Mouse (Mus musculus): ENCODE results near the gene Zfp462.

DNA sequence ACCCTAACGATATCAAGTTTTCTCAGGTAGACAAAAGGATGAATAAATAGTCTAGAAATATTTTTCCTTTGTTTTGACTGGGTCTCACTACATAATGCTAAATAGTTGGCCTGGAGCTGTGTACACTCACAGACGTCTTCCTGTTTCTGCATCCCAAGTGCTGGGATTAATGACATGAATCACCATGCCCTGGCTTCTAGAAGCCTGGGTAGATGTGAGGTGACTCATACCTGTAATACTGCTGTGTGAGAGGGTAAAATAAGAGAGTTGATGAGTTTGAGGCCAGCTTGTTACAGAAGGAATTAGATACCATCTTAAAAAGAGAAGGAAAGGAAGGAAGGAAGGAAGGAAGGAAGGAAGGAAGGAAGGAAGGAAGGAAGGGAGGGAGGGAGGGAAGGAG is 15.2 kb upstream of the Zfp462 start:
- TF ChIP-seq CTCF (IDR thresholded peaks at IDR 0.05; ENCODE audit: extremely low read depth, insufficient read depth, insufficient read length, insufficient replicate concordance) (no peak), POLR2A (IDR thresholded peaks at IDR 0.05; ENCODE audit: low read depth, low read length) (no peak)
